9 mouse cellular contexts compared by ENCODE assay signal in the genomic region with DNA sequence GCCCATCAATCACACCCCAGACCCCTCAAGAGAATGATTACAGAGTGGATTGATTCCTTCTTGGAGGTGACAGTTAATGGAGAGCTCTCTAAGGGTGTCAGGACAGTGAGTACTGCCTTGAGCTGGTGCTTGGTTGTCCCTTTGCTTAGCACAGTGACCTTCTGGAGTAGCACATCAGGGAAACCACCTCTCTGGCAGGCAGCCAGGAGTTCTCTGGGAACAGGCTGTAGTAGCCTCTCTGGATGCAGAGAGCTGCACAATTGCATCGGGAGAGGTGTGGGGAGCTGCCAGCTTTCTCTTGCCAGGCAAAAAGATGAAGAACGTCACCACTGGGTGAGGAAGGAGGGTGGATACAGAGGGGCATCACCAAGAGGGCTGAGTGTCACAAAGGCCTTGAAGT.
DNase-seq lines count a peak whose midpoint lies in the region; ATAC-seq lines count a peak whose summit lies in the region.
"Had no signal": no experiment of that assay in that cellular context is flagged by ENCODE, and none has a peak within 500 bp of the region (broad histone marks: within the 10 kb centered on the region; RNA-seq: fewer than 3 reads in every experiment).

No protein-coding gene starts in this region.

- no peak overlapping the region for H3K4me3 ChIP-seq in heart, embryonic 14.5 days (ENCODE audit: control insufficient read depth in 1 of 2, insufficient read depth in 1 of 2, low read depth in 1 of 2, low read length in 2 of 2)
- no peak overlapping the region for H3K4me3 ChIP-seq in heart, embryonic 11.5 days (ENCODE audit: low read depth, low read length)
- H3K4me3 ChIP-seq: limb, embryonic 13.5 days had no signal

- ATAC-seq in heart, embryonic 14.5 days (ENCODE audit: insufficient number of reproducible peaks, insufficient read depth, low FRiP score, low read depth) = 0 out of 2 replicates have a peak, but pooled peaks have one; percentile 6
- ATAC-seq in heart, embryonic 11.5 days (replicated peaks; ENCODE audit: insufficient number of reproducible peaks, low FRiP score, low TSS enrichment) = no peak
- no peak for ATAC-seq in megakaryocyte progenitor cell, adult 5-6 weeks (replicated peaks; ENCODE audit: poor library complexity)

- no peaks in the 10 kb centered on the region for H3K9me3 ChIP-seq in heart, embryonic 14.5 days (ENCODE audit: control insufficient read depth, low read length)
- no peaks in the 10 kb centered on the region for H3K9me3 ChIP-seq in heart, embryonic 11.5 days (replicated peaks; ENCODE audit: control insufficient read depth, low read length)
- H3K9me3 ChIP-seq: limb, embryonic 13.5 days had no signal

- no peak overlapping the region for H3K27ac ChIP-seq in heart, embryonic 14.5 days (replicated peaks in 1 of 2; ENCODE audit: control insufficient read depth in 1 of 2, insufficient read depth in 1 of 2, low read depth in 2 of 2, low read length in 2 of 2)
- H3K27ac ChIP-seq in heart, embryonic 11.5 days (ENCODE audit: low read depth, low read length) = no peak overlapping the region
- H3K27ac ChIP-seq: limb, embryonic 13.5 days had no signal

- intact Hi-C loops in heart, postnatal 14 days (cut with DNase I) = no loop called here

- peaks cover 2 to 9% of the 10 kb centered on the region in 2 experiments; a peak in 2 of 4 replicates for H3K4me1 ChIP-seq in heart, embryonic 14.5 days (ENCODE audit: control insufficient read depth in 2 of 2, insufficient read depth in 2 of 2, low read length in 2 of 2)
- no peaks in the 10 kb centered on the region for H3K4me1 ChIP-seq in heart, embryonic 11.5 days (ENCODE audit: control insufficient read depth, insufficient read depth, low read length)

- H3K4me2 ChIP-seq in heart, embryonic 14.5 days (ENCODE audit: low read length) = no peak overlapping the region
- H3K4me2 ChIP-seq in heart, embryonic 11.5 days = no peak overlapping the region
- H3K4me2 ChIP-seq: limb, embryonic 13.5 days had no signal

- WGBS in heart, embryonic 14.5 days = 17% methylated on average over 2 of the region's 2 CpGs
- 57% methylated on average over 2 of the region's 2 CpGs for WGBS in heart, embryonic 11.5 days (ENCODE audit: insufficient replicate concordance)

- DNase-seq in urinary bladder, postnatal 14 days (ENCODE audit: low spot score) = peak; percentile 22
- no peak for DNase-seq in urinary bladder, adult 18-20 months (ENCODE audit: low spot score in 2 of 2)
- peak; percentile 42 to 49 for DNase-seq in heart, postnatal 14 days
- DNase-seq in testis, postnatal 14 days (ENCODE audit: low spot score) = peak; percentile 38
- no peak for DNase-seq in gastrocnemius, adult 18-20 months (ENCODE audit: low spot score)

- no peaks in the 10 kb centered on the region for H3K27me3 ChIP-seq in heart, embryonic 14.5 days (ENCODE audit: control insufficient read depth, insufficient read depth, low read length)
- H3K27me3 ChIP-seq in heart, embryonic 11.5 days (ENCODE audit: control insufficient read depth, insufficient read depth, low read length) = peaks cover 9% of the 10 kb centered on the region

- no peaks in the 10 kb centered on the region for H3K36me3 ChIP-seq in heart, embryonic 14.5 days (ENCODE audit: control insufficient read depth, insufficient read depth, low read length)
- no peaks in the 10 kb centered on the region for H3K36me3 ChIP-seq in heart, embryonic 11.5 days (ENCODE audit: control insufficient read depth, insufficient read depth, low read length)
- H3K36me3 ChIP-seq: limb, embryonic 13.5 days had no signal

- no peak overlapping the region for H3K9ac ChIP-seq in heart, embryonic 14.5 days (ENCODE audit: low read length)
- H3K9ac ChIP-seq in heart, embryonic 11.5 days (ENCODE audit: low read depth, low read length) = no peak overlapping the region
- H3K9ac ChIP-seq: limb, embryonic 13.5 days had no signal

Comparison
In these comparisons a context has a peak if more than half of its experiments do, and no peak if none do; other contexts are left out.
1. DNase-seq: peak in urinary bladder, postnatal 14 days (single experiment), heart, postnatal 14 days (2 of 2) and testis, postnatal 14 days (single experiment); none in urinary bladder, adult 18-20 months (0 of 2) and gastrocnemius, adult 18-20 months (single experiment).